Mouse (Mus musculus) urinary bladder, postnatal 36 days (tissue): Measurements from ENCODE around the gene Arl6.

ENCODE experiments used
- DNase-seq, 2 experiments: peaks; one replicate each; pipeline ENCODE4 v3.0.0; 2022; ENCODE audit warnings: low spot score in 2 of 2, mixed read lengths in 1 of 2

The Arl6 gene

GRCm38 (mm10) chr16:59639102-59639691 is at the start of gene Arl6:
TSS of gene Arl6 (minus strand) at chr16:59639391.
- peak; percentile 91 to 93 for DNase-seq

- DNase-seq = no peak
These were observed 45.9 kb upstream of the Arl6 start for GRCm38 (mm10) chr16:59685135-59685534.

GRCm38 (mm10) chr16:59683434-59683833 is 44.2 kb upstream of the Arl6 start:
- DNase-seq = peak; percentile 25 to 53

- DNase-seq = no peak
These were observed 43.2 kb upstream of the Arl6 start for GRCm38 (mm10) chr16:59682216-59682891.

GRCm38 (mm10) chr16:59666938-59667337 is 27.7 kb upstream of the Arl6 start:
- DNase-seq = no peak

DNA sequence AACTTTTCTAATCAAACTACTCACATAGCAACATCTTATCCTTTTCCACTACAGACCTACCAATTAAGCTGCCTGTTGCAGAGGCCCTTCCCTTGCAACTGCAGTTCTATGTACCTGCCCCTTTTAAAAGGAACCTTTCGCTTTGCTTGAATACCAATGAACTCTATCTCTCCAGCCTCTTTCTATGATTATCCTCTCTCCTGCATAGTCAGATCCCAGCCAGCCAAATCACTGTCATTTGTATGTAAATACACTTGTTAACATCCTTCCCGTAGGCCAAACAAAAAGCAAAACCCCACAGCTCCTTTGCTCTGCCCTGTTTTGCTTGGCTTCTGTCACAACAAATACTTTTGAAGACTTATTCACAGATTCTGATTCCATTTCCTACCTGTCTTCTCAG is 4.6 kb upstream of the Arl6 start:
- no peak for DNase-seq

GRCm38 (mm10) chr16:59639985-59640384 is 794 bp upstream of the Arl6 start:
- no peak for DNase-seq

GRCm38 (mm10) chr16:59634598-59634997 is 4.6 kb downstream of the Arl6 start:
- DNase-seq = no peak

GRCm38 (mm10) chr16:59621554-59621953 is 17.6 kb downstream of the Arl6 start:
- DNase-seq = no peak

GRCm38 (mm10) chr16:59617167-59617566 is 22.0 kb downstream of the Arl6 start:
- DNase-seq = peak in 1 of 2 experiments; percentile 11

GRCm38 (mm10) chr16:59615675-59616074 is 23.5 kb downstream of the Arl6 start:
- DNase-seq = no peak

DNA sequence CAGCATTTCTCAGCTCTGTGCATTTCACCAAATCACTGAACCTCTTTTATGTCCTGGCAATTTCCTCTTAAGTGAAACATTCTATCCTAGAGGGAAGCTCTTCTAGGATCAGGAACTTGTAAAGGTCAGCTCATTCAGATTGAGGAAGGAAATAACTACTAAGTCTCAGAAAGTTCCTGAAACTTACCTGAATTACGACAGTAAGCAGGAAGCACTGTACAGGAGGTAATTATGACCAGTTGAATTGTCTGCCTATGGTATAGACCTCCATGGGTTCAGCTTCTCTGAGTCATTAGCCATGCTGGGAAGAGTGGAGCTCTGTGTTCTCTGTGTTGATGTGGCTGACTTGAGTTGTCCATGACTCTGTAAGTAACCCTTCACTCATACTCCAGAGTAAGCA is 28.4 kb downstream of the Arl6 start:
- DNase-seq = no peak

GRCm38 (mm10) chr16:59604078-59604781 is 35.0 kb downstream of the Arl6 start:
- DNase-seq = no peak

GRCm38 (mm10) chr16:59600311-59601251 is 38.6 kb downstream of the Arl6 start, which contains the start of gene Crybg3:
TSS of gene Crybg3 (minus strand) at chr16:59600979.
- peak; percentile 81 to 87 for DNase-seq

GRCm38 (mm10) chr16:59599411-59600265 is 39.6 kb downstream of the Arl6 start:
- peak in 1 of 2 experiments; percentile 36 for DNase-seq

GRCm38 (mm10) chr16:59598997-59599396 is 40.2 kb downstream of the Arl6 start:
- no peak for DNase-seq

GRCm38 (mm10) chr16:59597256-59597655 is 41.9 kb downstream of the Arl6 start:
- DNase-seq = no peak

- no peak for DNase-seq
These were observed 44.5 kb downstream of the Arl6 start for GRCm38 (mm10) chr16:59594714-59595113.

- no peak for DNase-seq
These were observed 48.4 kb downstream of the Arl6 start for GRCm38 (mm10) chr16:59590790-59591189.

GRCm38 (mm10) chr16:59588351-59589025 is 50.7 kb downstream of the Arl6 start:
- DNase-seq = no peak
